Mouse (Mus musculus) effector memory CD4-positive, alpha-beta T cell, adult 5 months (primary cell): ENCODE results near the gene Lrat. TPM values are rescaled to one million over a fixed set of nuclear protein-coding genes. Genes with fewer than 3 reads are reported as not detected.

Experiments
- polyA plus RNA-seq: library from polyadenylated mRNA; unstranded; fragments of 100-300 nt; shearing (Covaris generic); gene quantifications from one replicate; pipeline ENCODE4 v1.2.1, GENCODE M21; 2017

Gene Lrat
- polyA plus RNA-seq = not detected

GRCm38 (mm10) chr3:82903613-82904205, at the start of gene Lrat:
Gene Lrat, minus strand, starts transcription at chr3:82903973.

GRCm38 (mm10) chr3:82876372-82876739, 27.4 kb downstream of the Lrat start, which contains the start of gene Rbm46:
Gene Rbm46, minus strand, starts transcription at chr3:82876483.

Other genes starting within 250 kb of the Lrat start
- not detected for gene Rbm46, start 27.5 kb downstream of the Lrat start, polyA plus RNA-seq
- gene Fgg, start 103.8 kb upstream of the Lrat start, polyA plus RNA-seq = not detected
- not detected for gene Fga, start 122.1 kb upstream of the Lrat start, polyA plus RNA-seq
- not detected for gene Fgb, start 145.9 kb upstream of the Lrat start, polyA plus RNA-seq
- 70.8 TPM for gene Plrg1, start 151.5 kb upstream of the Lrat start, polyA plus RNA-seq
- gene Dchs2, start 224.0 kb upstream of the Lrat start, polyA plus RNA-seq = 0.05 TPM